Mouse (Mus musculus): ENCODE measurements around the gene Cnpy3. TPM values are rescaled to one million over a fixed set of nuclear protein-coding genes. Genes with fewer than 3 reads are reported as not detected.

Gene Cnpy3
- polyA plus RNA-seq, 1 experiment from 2014 or later: 68.4 TPM

DNA sequence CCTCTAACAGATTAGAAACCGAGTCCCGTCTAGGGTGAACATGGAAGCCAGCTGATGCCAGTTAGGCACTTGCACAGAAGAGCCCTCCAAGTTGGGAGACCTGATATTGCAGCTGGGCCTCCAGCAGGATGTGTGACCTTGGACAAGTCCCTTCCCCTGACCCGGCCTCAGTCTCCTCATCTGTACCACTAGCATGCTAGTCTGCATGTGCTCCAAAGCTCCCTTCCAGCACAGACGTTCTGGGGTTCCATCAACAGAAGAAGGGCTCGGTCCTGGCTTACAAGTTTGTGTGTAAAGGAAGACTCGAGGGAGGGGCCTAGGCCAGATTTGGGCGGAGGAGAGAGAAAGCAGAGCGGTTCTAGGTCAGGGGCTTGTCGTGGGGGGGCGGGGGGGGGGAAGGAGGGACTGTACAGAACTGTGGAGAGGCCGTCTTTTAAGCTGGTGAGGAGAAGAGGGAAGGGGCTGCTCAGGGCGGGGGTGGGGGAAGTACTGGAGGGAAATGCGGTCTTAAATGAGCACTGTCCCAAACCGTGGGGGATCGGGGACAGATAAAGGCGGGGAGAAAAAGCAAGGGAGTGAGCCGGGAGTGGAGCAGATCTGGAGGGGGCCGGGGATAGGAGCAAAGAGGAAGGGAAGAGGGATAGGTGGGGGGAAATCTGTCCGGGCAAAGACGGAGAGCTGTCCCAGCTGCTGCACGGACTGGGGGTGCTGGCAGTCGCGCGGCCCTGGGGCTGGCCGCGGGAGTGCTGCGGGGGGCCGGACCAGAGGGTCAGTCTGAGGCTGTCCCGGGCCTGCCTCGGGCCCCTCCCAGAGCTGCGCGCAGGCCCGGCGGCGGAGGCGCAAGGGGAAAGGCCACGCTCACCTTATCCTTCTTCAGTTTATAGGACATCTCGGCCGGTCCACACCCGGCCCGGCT, 47.8 kb downstream of the Cnpy3 start:
- DNase-seq (ENCODE audit: low spot score): peak; percentile 74
- Histone ChIP-seq H3K36me3 (peaks cover 14% of the 10 kb centered on the region), H3K9me3 (no peaks in the 10 kb centered on the region), H3K4me1 (peaks cover 48% of the 10 kb centered on the region), H3K27ac (peak overlapping the region; percentile 96), H3K4me3 (peak overlapping the region; percentile 90), H3K27me3 (ENCODE audit: insufficient read depth, poor library complexity, severe bottlenecking) (no peaks in the 10 kb centered on the region)
- 5% methylated on average over 32 of the region's 41 CpGs for whole genome bisulfite sequencing

GRCm38 (mm10) chr17:46702506-46702905, 49.5 kb downstream of the Cnpy3 start:
- H3K36me3 ChIP-seq: peaks cover 31% of the 10 kb centered on the region
- no peaks in the 10 kb centered on the region for H3K9me3 ChIP-seq
- H3K4me1 ChIP-seq: peaks cover 51% of the 10 kb centered on the region
- H3K27me3 ChIP-seq (ENCODE audit: insufficient read depth, poor library complexity, severe bottlenecking): no peaks in the 10 kb centered on the region
- no peak overlapping the region for H3K27ac ChIP-seq
- DNase-seq (ENCODE audit: low spot score): no peak
- H3K4me3 ChIP-seq: peak overlapping the region; percentile 90; the same call in 1 of the 2 replicates
- WGBS: 85% methylated on average over 5 of the region's 5 CpGs

DNA sequence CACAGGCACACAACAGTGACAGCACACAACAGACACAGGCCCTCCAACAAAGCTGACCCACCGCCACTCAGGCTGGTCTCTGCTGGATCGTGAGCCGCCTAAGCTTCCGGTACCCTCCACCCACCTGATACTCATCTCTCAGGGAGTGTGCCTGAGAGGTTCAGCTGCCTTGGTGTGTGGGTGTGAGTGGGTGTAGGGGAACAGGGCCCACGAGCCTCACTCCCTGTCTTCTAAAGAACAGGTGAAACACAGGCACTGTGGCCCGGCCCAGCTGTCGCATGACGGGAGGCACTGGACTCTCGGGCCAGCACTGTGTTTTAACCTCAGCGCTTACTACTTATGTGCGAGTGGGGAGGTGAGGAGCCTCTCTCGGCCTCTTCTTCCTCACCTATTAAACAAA, 49.9 kb downstream of the Cnpy3 start:
- Histone ChIP-seq H3K36me3 (peaks cover 32% of the 10 kb centered on the region), H3K4me1 (peaks cover 51% of the 10 kb centered on the region), H3K4me3 (no peak overlapping the region; the same call in 1 of the 2 replicates), H3K27ac (0 out of 2 replicates have a peak overlapping the region, but pooled peaks have one; percentile 36), H3K27me3 (ENCODE audit: insufficient read depth, poor library complexity, severe bottlenecking) (no peaks in the 10 kb centered on the region), H3K9me3 (no peaks in the 10 kb centered on the region)
- WGBS: 84% methylated on average over 12 of the region's 12 CpGs
- DNase-seq (ENCODE audit: low spot score): peak; percentile 74

- peaks cover 32% of the 10 kb centered on the region for H3K36me3 ChIP-seq
- H3K4me3 ChIP-seq: no peak overlapping the region
- 78% methylated on average over 12 of the region's 12 CpGs for WGBS
These were observed 50.5 kb downstream of the Cnpy3 start for GRCm38 (mm10) chr17:46701489-46701888.

DNA sequence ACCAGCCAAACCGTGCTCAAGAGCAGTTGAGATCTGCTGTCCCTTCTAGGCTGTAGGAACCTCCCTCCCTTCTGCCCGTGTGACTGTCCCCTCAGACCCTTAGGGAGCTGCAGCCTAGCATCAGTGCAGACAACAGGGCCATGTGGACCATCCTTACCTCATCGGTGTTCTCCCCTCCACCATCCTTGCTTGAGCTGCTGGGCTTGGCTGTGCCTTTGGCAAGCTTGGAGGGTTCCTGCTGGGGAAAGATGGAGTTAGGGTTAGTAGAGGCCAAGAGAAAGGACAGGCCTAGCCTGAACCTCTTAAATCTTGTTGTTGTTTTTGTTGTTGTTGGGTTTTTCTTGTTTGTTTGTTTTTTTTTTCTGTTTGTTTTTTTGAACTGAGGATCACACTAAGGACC, 52.1 kb downstream of the Cnpy3 start:
- H3K9me3 ChIP-seq: no peaks in the 10 kb centered on the region
- no peak overlapping the region for H3K27ac ChIP-seq
- peaks cover 37% of the 10 kb centered on the region for H3K36me3 ChIP-seq
- 77% methylated on average over 3 of the region's 3 CpGs for WGBS
- DNase-seq (ENCODE audit: low spot score): no peak
- peaks cover 39% of the 10 kb centered on the region for H3K4me1 ChIP-seq
- no peak overlapping the region for H3K4me3 ChIP-seq
- no peaks in the 10 kb centered on the region for H3K27me3 ChIP-seq (ENCODE audit: insufficient read depth, poor library complexity, severe bottlenecking)

More at GRCm38 (mm10) chr17:46701489-46701888, 50.5 kb downstream of the Cnpy3 start:
- Histone ChIP-seq H3K9me3 (no peaks in the 10 kb centered on the region), H3K4me1 (peaks cover 45% of the 10 kb centered on the region), H3K27me3 (ENCODE audit: insufficient read depth, poor library complexity, severe bottlenecking) (no peaks in the 10 kb centered on the region), H3K27ac (0 out of 2 replicates have a peak overlapping the region, but pooled peaks have one; percentile 36)
- DNase-seq (ENCODE audit: low spot score): peak; percentile 69

DNA sequence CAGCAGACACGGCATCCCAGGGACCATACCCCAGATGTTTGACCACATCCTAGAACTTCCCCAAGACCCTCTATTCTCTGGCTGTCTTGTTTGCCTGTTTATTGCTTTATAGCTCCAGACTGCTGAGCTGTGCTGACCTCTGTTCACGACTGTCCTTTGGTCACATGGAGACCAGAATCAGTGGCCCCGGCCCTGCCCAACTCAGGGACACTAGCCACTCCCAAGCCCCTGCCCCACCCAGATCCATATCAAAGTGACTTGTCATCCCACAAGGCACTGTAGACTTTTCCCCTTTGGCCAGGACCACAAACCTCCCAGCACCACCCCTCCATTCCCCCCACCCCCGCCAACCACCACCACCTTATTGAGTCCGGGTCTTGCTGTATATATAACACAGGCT, 52.8 kb downstream of the Cnpy3 start:
- Histone ChIP-seq H3K27ac (no peak overlapping the region), H3K4me1 (peaks cover 38% of the 10 kb centered on the region), H3K4me3 (no peak overlapping the region), H3K27me3 (ENCODE audit: insufficient read depth, poor library complexity, severe bottlenecking) (no peaks in the 10 kb centered on the region), H3K36me3 (peaks cover 37% of the 10 kb centered on the region), H3K9me3 (no peaks in the 10 kb centered on the region)
- peak; percentile 70 for DNase-seq (ENCODE audit: low spot score)
- WGBS: 73% methylated on average over 5 of the region's 5 CpGs

DNA sequence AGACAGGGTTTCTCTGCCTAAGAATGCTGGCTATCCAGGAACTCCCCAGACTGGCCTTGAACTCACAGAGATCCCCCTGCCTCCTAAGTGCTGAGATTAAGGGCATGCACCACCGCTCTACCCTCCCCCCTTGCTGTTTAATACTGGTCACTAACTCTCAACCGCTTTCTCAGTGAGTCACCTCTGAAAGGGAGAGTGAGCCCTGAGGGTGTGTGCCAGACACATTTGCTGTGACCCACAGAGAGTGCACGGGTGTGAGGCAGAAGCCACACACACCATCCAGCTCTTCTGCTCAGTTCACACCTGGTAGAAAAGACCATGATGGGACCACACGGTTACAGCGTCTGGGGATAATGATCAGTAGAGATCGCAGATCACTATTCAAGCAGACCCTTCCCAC, 53.5 kb downstream of the Cnpy3 start:
- 81% methylated on average over 6 of the region's 6 CpGs for WGBS
- Histone ChIP-seq H3K4me1 (peaks cover 31% of the 10 kb centered on the region), H3K4me3 (no peak overlapping the region), H3K27ac (no peak overlapping the region), H3K36me3 (peaks cover 38% of the 10 kb centered on the region), H3K9me3 (no peaks in the 10 kb centered on the region), H3K27me3 (ENCODE audit: insufficient read depth, poor library complexity, severe bottlenecking) (no peaks in the 10 kb centered on the region)
- no peak for DNase-seq (ENCODE audit: low spot score)

DNA sequence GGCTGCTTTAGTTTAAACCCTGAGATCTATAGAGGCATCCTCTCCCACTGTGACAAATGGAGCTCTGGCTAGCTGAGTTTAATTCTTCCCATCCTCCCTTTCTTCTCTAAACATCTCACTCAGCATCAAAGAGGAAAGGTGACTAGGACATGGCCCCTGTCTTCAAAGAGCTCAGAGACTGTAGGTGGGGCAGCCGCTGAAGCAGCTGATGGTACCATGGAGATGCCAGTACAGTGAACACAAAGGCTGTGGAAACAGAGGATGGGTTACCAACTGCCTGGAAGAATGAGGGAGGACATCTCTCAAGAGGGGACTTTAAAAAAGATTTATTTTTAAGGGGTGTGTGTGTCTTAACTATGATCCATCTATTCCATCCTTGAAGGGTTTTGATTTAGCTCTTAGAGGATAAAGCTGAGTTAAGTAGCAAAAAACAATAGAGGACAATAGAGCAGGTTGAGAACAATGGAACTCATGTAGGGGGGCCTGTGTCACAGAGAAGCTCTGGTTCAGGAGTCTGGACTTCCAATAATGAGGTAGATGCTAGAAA, 57.4 kb downstream of the Cnpy3 start:
- 95% methylated on average over 1 of the region's 1 CpGs for WGBS
- no peak overlapping the region for H3K4me3 ChIP-seq
- H3K27ac ChIP-seq: no peak overlapping the region
- no peaks in the 10 kb centered on the region for H3K9me3 ChIP-seq
- H3K36me3 ChIP-seq: peaks cover 41% of the 10 kb centered on the region
- no peak for DNase-seq (ENCODE audit: low spot score)
- no peaks in the 10 kb centered on the region for H3K27me3 ChIP-seq (ENCODE audit: insufficient read depth, poor library complexity, severe bottlenecking)
- peaks cover 14% of the 10 kb centered on the region; the same call in 1 of the 2 replicates for H3K4me1 ChIP-seq

GRCm38 (mm10) chr17:46691390-46691789, 60.6 kb downstream of the Cnpy3 start:
- Histone ChIP-seq H3K36me3 (peaks cover 45% of the 10 kb centered on the region), H3K4me3 (no peak overlapping the region), H3K27ac (no peak overlapping the region), H3K27me3 (ENCODE audit: insufficient read depth, poor library complexity, severe bottlenecking) (no peaks in the 10 kb centered on the region), H3K9me3 (no peaks in the 10 kb centered on the region), H3K4me1 (peaks cover 10% of the 10 kb centered on the region; the same call in 1 of the 2 replicates)
- 90% methylated on average over 2 of the region's 2 CpGs for WGBS
- no peak for DNase-seq (ENCODE audit: low spot score)

DNA sequence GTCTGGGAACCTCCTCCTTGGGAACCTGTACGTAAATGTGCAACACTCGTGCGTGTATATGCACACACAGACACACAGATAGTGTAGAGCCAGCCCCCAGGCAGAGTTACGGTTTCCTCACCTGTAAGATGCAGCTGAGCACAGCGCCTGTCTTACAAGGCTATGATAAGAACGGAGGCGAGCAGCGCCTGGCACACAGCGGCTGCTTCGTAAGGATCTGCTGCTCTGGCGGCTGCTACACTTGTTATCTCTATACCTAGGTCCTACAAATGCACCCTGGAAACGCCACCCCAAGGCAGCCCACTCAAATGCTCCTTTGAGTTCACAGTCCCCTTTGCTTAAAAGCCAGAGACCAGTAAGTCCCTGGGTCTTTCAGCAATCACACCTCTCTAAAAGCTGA, 61.3 kb downstream of the Cnpy3 start:
- H3K27ac ChIP-seq: no peak overlapping the region
- 66% methylated on average over 12 of the region's 12 CpGs for WGBS

GRCm38 (mm10) chr17:46685913-46686312, 66.1 kb downstream of the Cnpy3 start:
- no peak overlapping the region for H3K4me3 ChIP-seq
- H3K27ac ChIP-seq: no peak overlapping the region
- WGBS: 90% methylated on average over 6 of the region's 6 CpGs
- H3K27me3 ChIP-seq (ENCODE audit: insufficient read depth, poor library complexity, severe bottlenecking): no peaks in the 10 kb centered on the region
- peaks cover 16% of the 10 kb centered on the region for H3K4me1 ChIP-seq
- peaks cover 66% of the 10 kb centered on the region for H3K36me3 ChIP-seq
- no peaks in the 10 kb centered on the region for H3K9me3 ChIP-seq
- DNase-seq (ENCODE audit: low spot score): no peak

More for the DNA sequence above, 61.3 kb downstream of the Cnpy3 start:
- DNase-seq (ENCODE audit: low spot score): no peak
- Histone ChIP-seq H3K9me3 (no peaks in the 10 kb centered on the region), H3K27me3 (ENCODE audit: insufficient read depth, poor library complexity, severe bottlenecking) (no peaks in the 10 kb centered on the region), H3K4me1 (peaks cover 6% of the 10 kb centered on the region; the same call in 1 of the 2 replicates), H3K36me3 (peaks cover 47% of the 10 kb centered on the region), H3K4me3 (no peak overlapping the region)

Measured in heart, embryonic 10.5 days (tissue).